Mouse (Mus musculus) CH12.LX (cell line): ENCODE measurements around the gene Ccdc162.

ENCODE experiments used
- CHD2 ChIP-seq: IDR thresholded peaks from 2 replicates; pipeline ENCODE4 v1.6.1; 2011; ENCODE audit warnings: low read length, improper control_type of control experiment
- CTCF ChIP-seq, 2 experiments: IDR thresholded peaks in 1 of 2; conservative IDR thresholded peaks in 1 of 2; 2 replicates each; pipeline ENCODE4 v1.5.1; 2011 to 2012; ENCODE audit warnings: low read depth in 2 of 2, low read length in 2 of 2, improper control_type of control experiment in 1 of 2, inconsistent platforms in 1 of 2, mild to moderate bottlenecking in 1 of 2, moderate library complexity in 1 of 2
- EP300 ChIP-seq: IDR thresholded peaks from 2 replicates; pipeline ENCODE4 v1.6.1; 2011; ENCODE audit warnings: low read length, improper control_type of control experiment
- MAFK ChIP-seq: IDR thresholded peaks from 2 replicates; pipeline ENCODE4 v1.6.1; 2011; ENCODE audit warnings: low read length, improper control_type of control experiment; ENCODE audit not compliant: insufficient replicate concordance
- MAZ ChIP-seq: IDR thresholded peaks from 2 replicates; pipeline ENCODE4 v1.6.1; 2012; ENCODE audit warnings: low read depth, mild to moderate bottlenecking, inconsistent platforms, low read length, improper control_type of control experiment, moderate library complexity
- MXI1 ChIP-seq: IDR thresholded peaks from 2 replicates; pipeline ENCODE4 v1.6.1; 2011; ENCODE audit warnings: mild to moderate bottlenecking, low read depth, low read length, improper control_type of control experiment
- POLR2A ChIP-seq: IDR thresholded peaks from 2 replicates; pipeline ENCODE4 v1.6.1; 2011; ENCODE audit warnings: low read depth, mild to moderate bottlenecking, improper control_type of control experiment, low read length
- RCOR1 ChIP-seq: conservative IDR thresholded peaks from 2 replicates; pipeline ENCODE4 v1.6.1; 2012; ENCODE audit warnings: low read depth, mild to moderate bottlenecking, inconsistent platforms, low read length, improper control_type of control experiment
- UBTF ChIP-seq: IDR thresholded peaks from 2 replicates; pipeline ENCODE4 v1.6.1; 2012; ENCODE audit warnings: low read depth, mild to moderate bottlenecking, inconsistent platforms, low read length, improper control_type of control experiment, moderate library complexity
- USF1 ChIP-seq: IDR thresholded peaks from 2 replicates; pipeline ENCODE4 v1.6.1; 2014; ENCODE audit warnings: low read depth, mild to moderate bottlenecking, inconsistent platforms, low read length, improper control_type of control experiment
- ZMIZ1 ChIP-seq: IDR thresholded peaks from 2 replicates; pipeline ENCODE4 v1.6.1; 2012; ENCODE audit warnings: low read depth, mild to moderate bottlenecking, inconsistent platforms, low read length, improper control_type of control experiment
- ZNF384 ChIP-seq: IDR thresholded peaks from 2 replicates; pipeline ENCODE4 v1.6.1; 2012; ENCODE audit warnings: low read depth, low read length, improper control_type of control experiment, inconsistent platforms

DNA sequence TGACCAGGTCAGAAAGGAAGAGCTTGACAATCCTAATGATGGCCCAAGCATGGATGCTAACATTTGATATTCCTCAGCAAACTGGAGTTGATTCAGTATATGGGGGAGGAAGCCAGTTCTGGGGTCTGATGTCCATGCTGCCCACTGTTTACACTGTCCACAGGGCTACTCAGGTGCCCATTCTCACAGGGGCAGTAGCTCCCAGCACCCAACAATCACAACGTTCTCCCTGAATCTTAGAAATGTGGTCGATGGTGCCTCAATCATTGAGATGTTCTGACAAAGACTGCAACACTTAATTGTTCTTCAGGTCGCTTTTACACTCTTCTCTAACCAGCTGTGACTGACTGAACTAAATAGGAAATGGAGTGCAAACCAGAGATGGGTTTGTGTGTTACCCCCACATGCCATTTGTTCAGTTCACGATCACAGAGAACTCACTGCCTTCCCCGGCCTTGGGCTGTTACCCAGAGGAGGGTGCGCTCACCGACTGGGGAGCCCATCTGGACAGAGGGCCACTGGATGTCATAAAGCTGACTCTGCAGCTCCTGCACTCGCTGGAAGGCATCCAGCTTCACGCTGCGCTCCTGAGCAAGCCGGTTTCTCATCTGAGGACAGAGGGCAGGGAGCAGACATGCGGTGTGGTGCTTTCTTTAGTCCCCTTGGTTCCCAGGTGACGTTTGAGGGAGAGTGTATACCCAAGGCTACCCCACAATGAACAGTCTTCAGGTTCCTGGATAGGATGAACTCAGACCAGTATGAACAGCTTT lies 169.9 kb downstream of the Ccdc162 start:
- TF ChIP-seq POLR2A (no peak), CTCF (conservative IDR thresholded peaks at IDR 0.05 in 1 of 2, IDR thresholded peaks at IDR 0.05 in 1 of 2; ENCODE audit: low read depth in 2 of 2, low read length in 2 of 2) (no peak), USF1 (no peak), MAZ (no peak), EP300 (no peak), RCOR1 (no peak), CHD2 (no peak), MXI1 (no peak), ZNF384 (no peak), ZMIZ1 (no peak), UBTF (no peak), MAFK (no peak)
